ENCODE assay signal across 8 mouse cellular contexts in the genomic region with DNA sequence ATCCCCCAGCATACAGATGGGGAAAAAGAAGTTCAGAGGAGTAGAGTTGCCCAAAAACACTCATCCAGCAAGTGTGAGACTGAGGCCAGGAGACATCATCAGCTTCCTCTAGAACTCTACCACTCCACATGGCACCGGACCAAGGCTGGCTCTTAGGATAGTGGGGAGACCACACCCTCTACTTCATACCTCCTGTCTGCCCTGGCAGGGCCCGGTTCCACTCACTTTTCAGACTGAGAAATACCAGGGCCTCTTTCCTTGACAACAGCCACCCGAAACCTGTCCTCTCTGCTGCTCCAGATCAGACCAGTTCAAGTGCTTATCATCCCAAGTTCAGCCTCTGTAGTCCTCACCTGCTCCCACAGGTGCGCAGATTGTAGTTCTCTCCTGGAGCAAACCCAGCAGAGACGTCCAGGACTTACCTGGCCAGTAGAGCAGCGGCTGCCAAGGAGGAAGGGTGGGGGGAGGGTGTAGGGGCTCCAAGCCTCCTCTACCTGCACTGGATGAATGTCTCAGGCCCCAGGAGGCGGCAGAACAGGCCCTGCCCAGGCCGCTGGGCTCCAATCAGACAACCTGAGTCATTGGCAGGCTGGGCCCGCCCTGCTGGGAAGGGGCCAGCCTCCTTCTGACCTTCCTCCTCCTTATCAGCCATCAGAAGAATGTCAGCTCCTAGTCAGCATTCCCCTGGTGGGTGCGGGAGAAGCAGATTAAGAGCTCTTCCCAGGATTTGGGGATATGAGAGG. TPM values are rescaled to one million over a fixed set of nuclear protein-coding genes. Genes with fewer than 3 reads are reported as not detected.
DNase-seq lines count a peak whose midpoint lies in the region; ATAC-seq and TF ChIP-seq lines count a peak whose summit lies in the region.

A gene (minus strand): TSS at position 452 of the 743 bp plus-strand sequence.

- no peaks in the 10 kb centered on the region for H3K36me3 ChIP-seq in liver, adult 2 months (ENCODE audit: control insufficient read depth, insufficient read depth, low read length)
- no peaks in the 10 kb centered on the region for H3K36me3 ChIP-seq in liver, embryonic 11.5 days (ENCODE audit: control insufficient read depth, insufficient read depth, low read length)
- H3K36me3 ChIP-seq in heart, embryonic 11.5 days (ENCODE audit: control insufficient read depth, insufficient read depth, low read length), result no peaks in the 10 kb centered on the region
- no peaks in the 10 kb centered on the region for H3K36me3 ChIP-seq in stomach, postnatal 0 days (ENCODE audit: control insufficient read depth, insufficient read depth, low read length)
- H3K36me3 ChIP-seq in limb, embryonic 10.5 days, result no peaks in the 10 kb centered on the region

- no peak for TF ChIP-seq POLR2A in liver, adult 2 months (IDR thresholded peaks at IDR 0.05; ENCODE audit: extremely low read depth, insufficient read depth, low read length)

- DNase-seq in liver, adult 2 months (ENCODE audit: extremely low read depth, low read depth, low spot score), result no peak
- no peak for DNase-seq in liver, embryonic 11.5 days (ENCODE audit: low spot score)
- peak; percentile 81 for DNase-seq in kidney, postnatal 10 days
- DNase-seq in stomach, postnatal 0 days (ENCODE audit: low spot score), result peak; percentile 85
- DNase-seq in limb, embryonic 10.5 days (ENCODE audit: low spot score), result no peak
- no peak for DNase-seq in cerebellum, postnatal 4 days (ENCODE audit: low spot score in 2 of 2)
- no peak for DNase-seq in right cerebral cortex, postnatal 14 days

- H3K27me3 ChIP-seq in liver, adult 2 months (ENCODE audit: control insufficient read depth, insufficient read depth, low read length), result no peaks in the 10 kb centered on the region
- peaks cover 17% of the 10 kb centered on the region for H3K27me3 ChIP-seq in liver, embryonic 11.5 days (replicated peaks; ENCODE audit: control insufficient read depth, insufficient read depth, low read length)
- peaks cover 8% of the 10 kb centered on the region; the same call in 1 of the 2 replicates for H3K27me3 ChIP-seq in heart, embryonic 11.5 days (ENCODE audit: control insufficient read depth, insufficient read depth, low read length)
- no peaks in the 10 kb centered on the region for H3K27me3 ChIP-seq in stomach, postnatal 0 days (ENCODE audit: control insufficient read depth, insufficient read depth, low read length)
- peaks cover 46% of the 10 kb centered on the region for H3K27me3 ChIP-seq in limb, embryonic 10.5 days (ENCODE audit: low read depth, poor library complexity, severe bottlenecking)

- H3K27ac ChIP-seq in liver, adult 2 months (replicated peaks; ENCODE audit: insufficient read depth, low read depth, low read length), result no peak within 1 kb of the TSS
- H3K27ac ChIP-seq in liver, embryonic 11.5 days (ENCODE audit: low read depth, low read length), result no peak within 1 kb of the TSS
- H3K27ac ChIP-seq in heart, embryonic 11.5 days (ENCODE audit: low read depth, low read length), result no peak within 1 kb of the TSS
- H3K27ac ChIP-seq in stomach, postnatal 0 days (replicated peaks), result peak within 1 kb of the TSS; percentile 79
- no peak within 1 kb of the TSS for H3K27ac ChIP-seq in limb, embryonic 10.5 days

- peaks cover 13% of the 10 kb centered on the region for H3K4me1 ChIP-seq in liver, adult 2 months (ENCODE audit: control insufficient read depth, insufficient read depth, low read length)
- H3K4me1 ChIP-seq in liver, embryonic 11.5 days (replicated peaks; ENCODE audit: control insufficient read depth, insufficient read depth, low read length), result peaks cover 13% of the 10 kb centered on the region
- H3K4me1 ChIP-seq in heart, embryonic 11.5 days (ENCODE audit: control insufficient read depth, insufficient read depth, low read length), result peaks cover 45% of the 10 kb centered on the region
- H3K4me1 ChIP-seq in stomach, postnatal 0 days (replicated peaks; ENCODE audit: control insufficient read depth, insufficient read depth), result peaks cover 3% of the 10 kb centered on the region; the same call in 1 of the 2 replicates
- peaks cover 13% of the 10 kb centered on the region for H3K4me1 ChIP-seq in limb, embryonic 10.5 days

- peak within 1 kb of the TSS; percentile 17; the same call in 1 of the 2 replicates for H3K4me3 ChIP-seq in liver, adult 2 months (ENCODE audit: insufficient read depth, low read depth, low read length)
- no peak within 1 kb of the TSS for H3K4me3 ChIP-seq in liver, embryonic 11.5 days (ENCODE audit: low read depth, low read length)
- H3K4me3 ChIP-seq in heart, embryonic 11.5 days (ENCODE audit: low read depth, low read length), result no peak within 1 kb of the TSS
- no peak within 1 kb of the TSS for H3K4me3 ChIP-seq in stomach, postnatal 0 days (ENCODE audit: low read depth, low read length)
- H3K4me3 ChIP-seq in limb, embryonic 10.5 days, result no peak within 1 kb of the TSS

- H3K79me2 ChIP-seq in liver, adult 2 months (ENCODE audit: control insufficient read depth, insufficient read depth, low read length), result no peaks in the 10 kb centered on the region

- ATAC-seq in liver, embryonic 11.5 days (replicated peaks; ENCODE audit: low FRiP score), result no peak
- 0 out of 2 replicates have a peak, but pooled peaks have one; percentile 45 for ATAC-seq in heart, embryonic 11.5 days (replicated peaks; ENCODE audit: insufficient number of reproducible peaks, low FRiP score, low TSS enrichment)
- peak; percentile 91 for ATAC-seq in stomach, postnatal 0 days (ENCODE audit: low FRiP score, low TSS enrichment)

- 76% methylated on average over 10 of the region's 10 CpGs for WGBS in liver, adult 2 months
- WGBS in liver, embryonic 11.5 days, result 27% methylated on average over 10 of the region's 10 CpGs
- 14% methylated on average over 10 of the region's 10 CpGs for WGBS in heart, embryonic 11.5 days (ENCODE audit: insufficient replicate concordance)
- WGBS in stomach, postnatal 0 days, result 19% methylated on average over 9 of the region's 10 CpGs
- WGBS in limb, embryonic 10.5 days, result 17% methylated on average over 10 of the region's 10 CpGs

- TF ChIP-seq EP300 in stomach, postnatal 0 days (optimal IDR thresholded peaks at IDR 0.05), result no peak

- H3K9ac ChIP-seq in liver, adult 2 months (ENCODE audit: low read depth, low read length), result no peak within 1 kb of the TSS
- no peak within 1 kb of the TSS for H3K9ac ChIP-seq in liver, embryonic 11.5 days (ENCODE audit: low read depth, low read length)
- 0 out of 2 replicates have a peak within 1 kb of the TSS, but pooled peaks have one; percentile 43 for H3K9ac ChIP-seq in heart, embryonic 11.5 days (ENCODE audit: low read depth, low read length)
- no peak within 1 kb of the TSS for H3K9ac ChIP-seq in stomach, postnatal 0 days (ENCODE audit: low read length)

- no peak within 1 kb of the TSS for H3K4me2 ChIP-seq in liver, embryonic 11.5 days
- peak within 1 kb of the TSS; percentile 44 for H3K4me2 ChIP-seq in heart, embryonic 11.5 days
- H3K4me2 ChIP-seq in stomach, postnatal 0 days (replicated peaks; ENCODE audit: low read depth), result 0 out of 2 replicates have a peak within 1 kb of the TSS, but pooled peaks have one; percentile 0

- no peaks in the 10 kb centered on the region for H3K9me3 ChIP-seq in liver, embryonic 11.5 days (ENCODE audit: control insufficient read depth, low read length)
- H3K9me3 ChIP-seq in heart, embryonic 11.5 days (replicated peaks; ENCODE audit: control insufficient read depth, low read length), result no peaks in the 10 kb centered on the region
- no peaks in the 10 kb centered on the region for H3K9me3 ChIP-seq in stomach, postnatal 0 days (ENCODE audit: control insufficient read depth, low read length)
- no peaks in the 10 kb centered on the region for H3K9me3 ChIP-seq in limb, embryonic 10.5 days (replicated peaks)

- TF ChIP-seq CTCF in liver, adult 2 months (IDR thresholded peaks at IDR 0.05; ENCODE audit: low read depth, low read length), result no peak
- TF ChIP-seq CTCF in stomach, postnatal 0 days (IDR thresholded peaks at IDR 0.05; ENCODE audit: low read depth), result 0 out of 2 replicates have a peak, but pooled peaks have one; percentile 3

RNA-seq across cellular contexts. Expression of the gene that starts here (rescaled TPM):
- 4.8 and 5.2 TPM in 2 replicates for total RNA-seq in liver, adult 2 months (2014; rRNA removed)
- polyA plus RNA-seq in liver, adult 2 months (2012; rRNA removed), result 2.1 and 3.0 TPM in 2 replicates
- polyA plus RNA-seq in liver, embryonic 11.5 days (2014; fragmentation: Nextera tagmentation; extraction: Ambion mirVana), result 4.0 and 4.3 TPM in 2 replicates
- 4.7 and 8.4 TPM in 2 replicates for polyA plus RNA-seq in heart, embryonic 11.5 days (2014; fragmentation: Nextera tagmentation; extraction: Ambion mirVana)
- polyA plus RNA-seq in stomach, postnatal 0 days (2015; fragmentation: Nextera tagmentation; extraction: Ambion mirVana), result 2.8 and 3.2 TPM in 2 replicates
- 4.9 and 6.6 TPM in 2 replicates for polyA plus RNA-seq in limb, embryonic 10.5 days (2016; fragmentation: Nextera tagmentation; extraction: Ambion mirVana)

Comparison
In these comparisons a context has a peak if more than half of its experiments do, and no peak if none do; other contexts are left out.
1. DNase-seq: peak in kidney, postnatal 10 days (single experiment) and stomach, postnatal 0 days (single experiment); none in liver, adult 2 months (single experiment), liver, embryonic 11.5 days (single experiment), limb, embryonic 10.5 days (single experiment), cerebellum, postnatal 4 days (0 of 2) and right cerebral cortex, postnatal 14 days (single experiment).